Mouse (Mus musculus) ovary, postnatal 10 days (tissue): ENCODE results near the gene Dip2c.

ENCODE experiments used
- DNase-seq: peaks from one replicate; pipeline ENCODE4 v3.0.0; 2022; ENCODE audit warnings: low spot score

The Dip2c gene

DNA sequence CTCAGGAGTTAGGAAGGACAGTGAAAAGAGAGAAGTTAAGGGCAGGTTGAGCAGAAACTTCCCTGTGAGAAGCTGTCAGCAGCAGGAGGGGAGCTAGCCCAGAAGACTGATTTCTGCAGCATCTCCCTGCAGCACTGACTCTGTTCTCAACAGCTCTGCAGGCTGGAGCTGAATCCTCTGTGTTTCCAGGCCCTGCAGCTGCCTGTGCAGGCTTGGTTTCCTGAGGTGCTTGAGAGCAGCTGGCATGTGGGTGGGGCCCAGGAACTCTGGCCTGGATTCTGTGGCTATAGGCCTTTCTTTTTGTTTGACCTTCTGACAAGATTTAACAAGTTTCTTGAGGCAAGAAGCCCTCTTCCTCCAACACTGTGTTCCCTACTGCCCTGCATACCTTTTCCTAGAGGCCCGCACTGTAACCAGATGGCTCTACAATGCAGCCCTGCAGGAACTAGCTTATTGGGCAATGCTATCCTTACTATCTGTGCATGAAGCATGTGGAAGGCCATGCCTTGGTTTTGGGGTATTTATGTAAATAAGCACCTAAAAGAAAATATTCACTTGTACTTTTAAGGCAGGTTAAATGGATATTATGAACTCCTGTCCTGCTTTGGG is 53.1 kb downstream of the Dip2c start:
- DNase-seq = no peak

DNA sequence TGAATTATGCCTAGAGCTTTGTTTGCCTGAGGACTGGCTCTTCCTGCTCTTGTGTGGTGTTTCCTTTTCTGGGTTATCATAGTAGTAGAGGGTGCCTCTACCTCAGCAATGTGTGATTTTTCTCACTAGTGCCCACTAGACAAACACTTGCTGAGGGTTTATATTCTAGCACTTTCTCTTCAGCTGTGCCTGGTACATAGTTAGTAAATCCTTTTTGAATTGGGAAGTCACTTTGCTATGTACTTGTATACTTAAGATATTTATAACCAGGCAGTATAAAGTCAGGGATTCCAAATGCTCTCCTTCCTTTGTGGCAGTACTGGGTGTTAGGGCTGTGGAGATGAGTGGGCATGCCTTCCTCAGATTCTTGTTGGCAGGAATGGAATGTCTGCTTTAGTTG is 56.9 kb downstream of the Dip2c start:
- no peak for DNase-seq

GRCm38 (mm10) chr13:9340293-9340692 is 64.0 kb downstream of the Dip2c start:
- no peak for DNase-seq

GRCm38 (mm10) chr13:9342696-9343095 is 66.4 kb downstream of the Dip2c start:
- no peak for DNase-seq

GRCm38 (mm10) chr13:9347448-9347847 is 71.1 kb downstream of the Dip2c start:
- DNase-seq = no peak

DNA sequence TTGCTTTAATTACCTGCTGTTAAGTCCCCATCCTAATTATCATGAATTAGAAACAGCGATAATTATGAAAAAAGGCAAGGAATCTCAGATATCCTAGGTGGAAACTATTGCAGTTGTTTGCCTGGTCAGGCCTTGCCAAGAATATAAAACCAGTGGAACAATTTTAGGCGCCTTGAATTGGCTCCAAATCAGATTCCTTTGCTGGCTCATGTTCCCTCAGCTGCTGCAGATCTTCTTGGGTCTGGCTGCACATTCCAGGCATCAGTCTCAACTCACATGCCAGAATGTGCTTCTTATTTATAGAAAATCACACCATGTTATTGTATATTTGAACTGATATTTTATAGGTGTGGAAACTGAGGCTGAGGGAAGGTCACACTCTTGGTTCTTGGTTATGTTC is 74.3 kb downstream of the Dip2c start:
- DNase-seq = no peak

DNA sequence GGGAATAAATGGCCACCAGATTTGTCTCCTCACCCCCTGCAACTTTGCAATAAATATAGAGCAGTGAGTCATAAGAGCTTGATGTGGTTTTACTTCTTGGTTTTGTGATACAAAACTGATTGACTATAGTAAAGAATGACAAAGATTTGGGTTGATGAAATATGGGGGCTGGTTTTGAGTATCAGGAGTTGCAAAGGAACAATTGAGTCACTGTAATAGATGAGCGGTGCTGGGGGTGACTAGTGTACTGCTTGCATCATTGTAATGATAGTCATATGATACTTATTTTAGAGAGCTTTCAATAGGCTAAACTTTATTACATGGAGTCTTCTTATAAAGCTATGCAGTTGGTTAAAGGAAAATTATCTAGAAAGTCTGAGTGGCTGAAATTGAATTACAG is 77.6 kb downstream of the Dip2c start:
- DNase-seq = no peak

DNA sequence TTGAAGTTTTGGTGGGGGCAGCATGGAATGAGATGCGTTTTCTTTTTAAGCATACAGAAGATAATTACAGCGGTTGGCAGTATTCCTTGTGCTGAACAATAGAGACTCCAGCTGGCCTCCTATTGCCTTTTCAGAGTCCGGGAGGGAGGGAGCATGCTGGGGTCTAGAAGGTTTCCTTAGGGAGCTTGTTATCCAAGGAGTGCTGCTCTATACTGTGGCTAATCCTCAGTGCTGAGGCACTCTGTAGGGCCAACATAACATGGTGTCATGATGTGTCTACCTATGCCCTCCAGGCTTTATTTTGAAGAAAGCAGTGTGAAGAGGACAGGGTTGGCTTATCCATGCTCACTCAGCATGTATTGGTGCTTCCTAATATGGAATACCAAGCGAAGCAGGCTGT is 79.0 kb downstream of the Dip2c start:
- no peak for DNase-seq

- DNase-seq = no peak
Measured at GRCm38 (mm10) chr13:9361457-9361856, 85.1 kb downstream of the Dip2c start.

DNA sequence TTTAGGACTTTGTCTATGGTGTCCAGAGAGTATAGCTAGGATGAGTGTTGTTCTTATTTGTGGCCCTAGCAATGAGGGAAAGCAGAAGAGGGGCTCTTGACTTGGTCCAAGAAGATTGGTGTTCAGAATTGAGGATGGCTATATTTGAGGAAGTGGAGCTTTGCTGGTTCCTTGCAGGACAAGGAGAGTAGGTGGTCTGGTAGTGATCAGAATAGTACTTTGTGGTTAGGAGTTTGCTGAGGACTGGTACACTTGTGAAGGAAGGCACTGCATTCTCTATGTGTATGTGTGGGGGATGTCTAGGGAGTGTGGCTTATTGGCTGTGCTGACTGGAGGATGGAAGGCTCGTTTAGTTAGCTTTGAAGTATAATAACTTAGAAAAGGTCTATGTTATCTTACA is 95.1 kb downstream of the Dip2c start:
- no peak for DNase-seq

DNA sequence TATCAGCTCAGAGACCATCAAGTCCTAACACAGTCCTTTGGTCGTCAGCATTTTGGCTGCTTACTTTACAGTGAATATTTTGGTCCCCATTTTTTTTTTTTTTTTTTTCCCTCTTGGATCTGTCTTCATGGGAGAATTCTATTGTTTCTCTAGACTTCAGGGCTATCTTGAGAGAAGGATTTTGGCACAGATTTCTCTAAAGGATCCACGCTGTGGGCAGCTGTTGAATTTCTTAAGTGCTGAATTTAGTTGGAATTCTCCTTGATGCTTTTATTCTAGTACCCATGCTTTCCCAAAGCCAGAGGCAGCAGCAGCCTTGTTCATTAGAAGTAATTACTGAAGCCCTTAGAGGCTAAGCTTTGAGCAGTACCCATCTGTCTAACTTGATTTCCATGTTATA is 100.8 kb downstream of the Dip2c start:
- DNase-seq = no peak

- no peak for DNase-seq
Measured at GRCm38 (mm10) chr13:9380740-9381410, 104.5 kb downstream of the Dip2c start.

- DNase-seq = no peak
Measured at GRCm38 (mm10) chr13:9388017-9388416, 111.7 kb downstream of the Dip2c start.

GRCm38 (mm10) chr13:9389334-9389733 is 113.0 kb downstream of the Dip2c start:
- no peak for DNase-seq

DNA sequence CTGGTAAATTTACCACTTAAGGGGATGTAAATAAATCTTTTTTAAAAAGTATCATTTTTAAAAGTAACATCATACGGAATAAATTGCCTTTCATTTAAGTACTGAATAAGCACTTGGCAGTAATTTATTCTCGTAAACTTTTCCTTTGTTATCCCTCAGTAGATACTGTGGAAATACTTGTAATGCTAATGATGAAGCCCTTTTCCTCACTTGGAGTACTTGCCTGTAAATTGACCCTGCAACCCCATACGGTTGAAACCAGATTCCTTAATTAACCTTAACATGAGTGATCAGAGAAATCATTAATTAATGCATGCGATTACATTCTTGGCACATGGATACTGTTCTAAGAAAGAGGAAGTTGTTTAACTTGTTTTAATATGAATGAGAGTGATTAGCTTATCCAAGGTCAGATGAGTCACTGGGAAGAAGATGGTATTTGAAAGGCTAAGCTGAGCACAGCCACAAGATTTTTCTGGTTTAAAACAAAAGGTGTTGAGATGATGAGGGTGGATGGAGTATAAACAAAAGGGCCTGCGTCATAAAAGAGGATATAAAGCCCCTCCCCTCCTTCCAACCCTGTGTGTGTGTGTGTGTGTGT is 114.0 kb downstream of the Dip2c start:
- no peak for DNase-seq

GRCm38 (mm10) chr13:9393470-9393869 is 117.1 kb downstream of the Dip2c start:
- DNase-seq = no peak

- no peak for DNase-seq
Measured at GRCm38 (mm10) chr13:9395286-9395685, 119.0 kb downstream of the Dip2c start.

DNA sequence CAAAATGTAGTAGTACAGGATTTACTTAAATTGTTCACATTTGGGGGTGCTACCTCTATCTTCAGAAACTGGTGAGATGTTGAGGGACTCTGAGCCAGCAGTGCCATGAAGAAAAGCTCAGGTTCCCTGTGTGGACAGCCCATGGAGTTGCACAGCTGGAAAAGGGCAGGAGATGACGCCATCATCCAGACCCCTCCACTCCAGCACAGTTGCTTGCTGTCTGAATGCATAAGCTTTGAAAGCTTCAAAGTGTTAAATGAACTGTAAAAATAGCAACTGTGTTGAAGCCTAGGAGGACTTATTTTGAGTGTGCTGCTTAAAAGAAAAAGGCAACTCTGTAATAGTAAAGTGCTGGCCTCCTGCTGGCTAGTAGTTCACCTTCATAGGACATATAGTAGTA is 122.5 kb downstream of the Dip2c start:
- no peak for DNase-seq

GRCm38 (mm10) chr13:9405399-9405798 is 129.1 kb downstream of the Dip2c start:
- no peak for DNase-seq

GRCm38 (mm10) chr13:9408983-9409382 is 132.7 kb downstream of the Dip2c start:
- DNase-seq = no peak

DNA sequence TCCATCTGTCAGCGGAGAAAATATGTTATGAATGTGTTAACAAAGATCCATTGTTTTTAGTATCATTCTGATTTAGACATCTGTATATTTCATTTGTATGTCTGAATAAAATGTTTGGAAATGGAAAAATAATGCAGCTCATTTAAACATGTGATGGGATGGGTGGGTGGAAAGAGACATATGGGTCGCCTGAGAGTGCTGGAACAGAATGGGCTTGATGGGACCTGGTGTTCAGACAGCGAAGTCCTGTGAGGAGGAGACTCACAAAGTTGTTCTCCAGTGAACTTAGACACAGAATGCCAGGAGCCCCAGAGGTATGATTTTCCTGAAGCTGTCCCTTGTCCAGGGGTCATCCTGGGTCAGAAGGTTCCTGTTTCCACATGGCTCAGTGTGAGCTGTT is 142.1 kb downstream of the Dip2c start:
- DNase-seq = no peak

DNA sequence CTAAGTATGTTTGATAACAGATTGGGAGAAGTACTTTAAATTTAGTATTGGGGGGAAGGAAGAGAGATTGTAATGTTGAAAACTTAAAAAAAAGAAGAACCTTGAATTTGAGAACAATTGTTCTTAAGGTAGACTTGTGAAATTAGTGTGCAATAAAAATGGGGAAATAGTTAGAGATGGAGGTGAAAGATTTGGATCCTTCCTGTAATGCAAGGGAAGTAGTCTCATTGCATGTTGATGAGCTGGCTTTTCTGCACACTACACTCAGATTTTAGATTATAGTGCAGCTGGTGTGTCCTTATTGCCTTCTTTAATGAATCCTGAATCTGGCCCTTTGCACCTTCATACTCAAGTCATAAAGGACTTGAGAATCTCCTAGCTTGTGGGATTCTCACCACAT is 142.9 kb downstream of the Dip2c start:
- no peak for DNase-seq

- DNase-seq = no peak
Measured at GRCm38 (mm10) chr13:9421949-9422348, 145.6 kb downstream of the Dip2c start.

GRCm38 (mm10) chr13:9422876-9423275 is 146.5 kb downstream of the Dip2c start:
- no peak for DNase-seq
